Mouse (Mus musculus): ENCODE measurements around the gene Slc22a20. TPM values are rescaled to one million over a fixed set of nuclear protein-coding genes. Genes with fewer than 3 reads are reported as not detected.

The Slc22a20 gene
- total and polyA plus RNA-seq, 3 experiments: not detected

DNA sequence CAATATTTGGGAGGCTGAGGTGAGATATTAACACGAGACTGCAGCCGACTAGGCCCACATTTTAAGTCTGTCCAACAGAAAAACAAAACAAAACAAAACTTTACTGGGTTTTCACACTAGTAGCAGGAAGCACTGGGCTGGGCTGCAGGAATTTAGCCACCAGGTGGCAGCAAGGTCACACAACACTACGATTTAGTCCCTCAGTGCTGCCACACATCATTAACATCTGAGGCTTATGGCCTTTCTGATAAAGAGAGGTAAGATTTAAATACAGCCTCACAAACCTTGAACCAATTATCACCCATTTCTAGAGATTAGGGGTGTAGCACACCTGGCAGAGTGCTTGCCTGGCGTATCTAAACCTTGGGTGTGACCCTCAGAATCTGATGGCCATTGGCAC, 20.7 kb downstream of the Slc22a20 start:
- DNase-seq (ENCODE audit: low spot score) (peak; percentile 58), ATAC-seq (ENCODE audit: extremely low read depth, insufficient number of reproducible peaks, low FRiP score, poor library complexity, severe bottlenecking) (no peak)
- peaks cover 79% of the 10 kb centered on the region for H3K4me1 ChIP-seq (ENCODE audit: insufficient read depth, low read depth, low read length)
- H3K36me3 ChIP-seq (replicated peaks): peaks cover 18% of the 10 kb centered on the region
- H3K27me3 ChIP-seq (ENCODE audit: insufficient read depth, low read length): no peaks in the 10 kb centered on the region
- no peaks in the 10 kb centered on the region for H3K9me3 ChIP-seq (replicated peaks)
- H3K4me3 ChIP-seq (ENCODE audit: low read depth, low read length): no peak overlapping the region
- TF ChIP-seq CTCF (IDR thresholded peaks at IDR 0.05; ENCODE audit: low read depth, low read length) (peak; percentile 86), TAL1 (conservative IDR thresholded peaks at IDR 0.05; ENCODE audit: low read depth, low read length) (peak; percentile 36; the same call in 1 of the 2 replicates), POLR2AphosphoS5 (IDR thresholded peaks at IDR 0.05; ENCODE audit: insufficient replicate concordance, low read depth, low read length) (no peak)

DNA sequence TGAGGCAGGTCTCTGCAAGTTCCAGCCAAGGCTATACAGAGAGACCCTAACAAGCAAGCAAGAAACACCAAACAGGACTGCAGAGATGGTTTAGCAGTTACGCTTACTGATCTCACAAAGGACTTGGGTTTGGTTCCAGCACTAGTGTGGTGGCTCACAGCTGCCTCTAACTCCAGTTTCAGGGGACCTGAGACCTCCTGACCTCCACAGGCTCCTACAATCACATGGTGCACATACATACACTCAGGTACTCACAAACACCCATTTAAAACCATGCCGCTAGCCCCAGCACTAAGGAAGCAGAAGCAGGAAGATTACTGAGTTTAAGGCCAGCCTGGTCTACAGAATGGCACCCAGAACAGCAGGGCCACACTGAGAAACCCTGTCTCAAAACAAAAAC, 21.1 kb downstream of the Slc22a20 start:
- Histone ChIP-seq H3K4me3 (ENCODE audit: low read depth, low read length) (peak overlapping the region; percentile 80), H3K36me3 (replicated peaks) (peaks cover 19% of the 10 kb centered on the region), H3K4me1 (ENCODE audit: insufficient read depth, low read depth, low read length) (peaks cover 75% of the 10 kb centered on the region), H3K27me3 (ENCODE audit: insufficient read depth, low read length) (no peaks in the 10 kb centered on the region), H3K9me3 (replicated peaks) (no peaks in the 10 kb centered on the region)
- TF ChIP-seq GATA1 (IDR thresholded peaks at IDR 0.05; ENCODE audit: borderline replicate concordance, low read length): no peak
- no peak for TF ChIP-seq TAL1 (conservative IDR thresholded peaks at IDR 0.05; ENCODE audit: low read depth, low read length)
- no peak for TF ChIP-seq CTCF (IDR thresholded peaks at IDR 0.05; ENCODE audit: low read depth, low read length)
- no peak for TF ChIP-seq POLR2AphosphoS5 (IDR thresholded peaks at IDR 0.05; ENCODE audit: insufficient replicate concordance, low read depth, low read length)
- no peak for TF ChIP-seq GATA2 (IDR thresholded peaks at IDR 0.05; ENCODE audit: borderline replicate concordance, low read depth, low read length)
- no peak for DNase-seq (ENCODE audit: low spot score)
- no peak for ATAC-seq (ENCODE audit: extremely low read depth, insufficient number of reproducible peaks, low FRiP score, poor library complexity, severe bottlenecking)

DNA sequence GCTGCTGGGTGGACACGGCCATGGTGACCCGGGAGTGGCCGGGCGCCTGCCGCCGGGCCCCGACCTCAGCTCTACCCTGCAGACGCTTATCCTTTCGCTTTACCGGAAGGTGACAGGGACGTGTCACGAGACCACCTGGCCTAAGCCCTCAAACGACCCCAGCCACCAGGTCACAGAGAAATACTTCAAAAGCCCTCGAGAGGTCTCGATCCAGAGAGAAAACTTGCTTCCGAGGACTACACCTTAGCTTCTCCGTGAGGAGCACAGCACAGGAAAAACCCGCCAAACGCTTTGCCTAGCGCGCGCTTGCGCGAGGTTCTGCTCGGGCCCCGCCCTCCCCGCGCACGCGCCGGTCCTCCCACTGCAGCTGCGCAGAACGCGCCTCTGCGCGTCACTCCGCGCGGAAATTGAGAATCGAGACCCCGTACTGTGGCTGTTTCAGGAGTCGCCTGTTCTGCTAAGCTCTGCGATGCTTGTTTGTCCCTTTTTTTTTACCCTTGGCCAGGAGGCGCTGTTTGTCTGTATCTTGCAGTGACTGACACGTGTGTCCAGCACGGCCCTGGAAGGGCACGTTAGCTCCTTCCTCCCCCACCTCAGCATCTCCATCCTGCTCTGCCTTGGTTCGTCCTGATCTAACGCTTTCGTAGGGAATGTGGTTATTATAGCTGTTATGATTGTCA, 21.9 kb downstream of the Slc22a20 start, which contains the start of gene Pola2:
Gene Pola2, minus strand, starts transcription at position 320 of the 680 bp plus-strand sequence.
- peak within 1 kb of the TSS; percentile 80 for H3K4me3 ChIP-seq (ENCODE audit: low read depth, low read length)
- H3K9me3 ChIP-seq (replicated peaks): no peaks in the 10 kb centered on the region
- DNase-seq (ENCODE audit: low spot score) (peak; percentile 84), ATAC-seq (ENCODE audit: extremely low read depth, insufficient number of reproducible peaks, low FRiP score, poor library complexity, severe bottlenecking) (peak; percentile 16; the same call in 1 of the 2 replicates)
- H3K4me1 ChIP-seq (ENCODE audit: insufficient read depth, low read depth, low read length): peaks cover 69% of the 10 kb centered on the region
- no peaks in the 10 kb centered on the region for H3K27me3 ChIP-seq (ENCODE audit: insufficient read depth, low read length)
- H3K36me3 ChIP-seq (replicated peaks): peaks cover 26% of the 10 kb centered on the region
- TF ChIP-seq CTCF (IDR thresholded peaks at IDR 0.05; ENCODE audit: low read depth, low read length) (no peak), GATA2 (IDR thresholded peaks at IDR 0.05; ENCODE audit: borderline replicate concordance, low read depth, low read length) (no peak), TAL1 (conservative IDR thresholded peaks at IDR 0.05; ENCODE audit: low read depth, low read length) (no peak), POLR2AphosphoS5 (IDR thresholded peaks at IDR 0.05; ENCODE audit: insufficient replicate concordance, low read depth, low read length) (no peak), GATA1 (IDR thresholded peaks at IDR 0.05; ENCODE audit: borderline replicate concordance, low read length) (no peak)

DNA sequence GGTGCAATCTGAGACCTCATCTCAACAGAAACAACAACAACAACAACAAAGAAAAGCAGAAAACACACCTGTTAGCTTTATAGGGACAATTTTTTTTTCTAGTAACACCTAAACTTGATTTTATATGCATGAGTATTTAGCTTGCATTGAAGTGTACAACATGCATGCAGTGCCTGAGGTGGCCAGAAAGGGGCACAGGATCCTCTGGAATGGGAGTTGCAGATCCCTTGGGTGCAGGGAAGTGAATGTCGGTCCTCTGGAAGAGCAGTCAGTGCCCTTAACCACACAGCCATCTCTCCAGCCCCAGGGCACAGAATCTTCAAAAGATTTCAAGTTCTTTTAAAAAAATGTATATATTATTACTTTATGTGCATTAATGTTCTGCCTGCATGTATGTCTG, 23.3 kb downstream of the Slc22a20 start:
- Histone ChIP-seq H3K36me3 (replicated peaks) (peaks cover 40% of the 10 kb centered on the region), H3K4me1 (ENCODE audit: insufficient read depth, low read depth, low read length) (peaks cover 55% of the 10 kb centered on the region), H3K4me3 (ENCODE audit: low read depth, low read length) (peak overlapping the region; percentile 80), H3K27me3 (ENCODE audit: insufficient read depth, low read length) (no peaks in the 10 kb centered on the region), H3K9me3 (replicated peaks) (no peaks in the 10 kb centered on the region)
- no peak for TF ChIP-seq GATA2 (IDR thresholded peaks at IDR 0.05; ENCODE audit: borderline replicate concordance, low read depth, low read length)
- no peak for TF ChIP-seq GATA1 (IDR thresholded peaks at IDR 0.05; ENCODE audit: borderline replicate concordance, low read length)
- TF ChIP-seq POLR2AphosphoS5 (IDR thresholded peaks at IDR 0.05; ENCODE audit: insufficient replicate concordance, low read depth, low read length): no peak
- TF ChIP-seq CTCF (IDR thresholded peaks at IDR 0.05; ENCODE audit: low read depth, low read length): no peak
- no peak for DNase-seq (ENCODE audit: low spot score)
- ATAC-seq (ENCODE audit: extremely low read depth, insufficient number of reproducible peaks, low FRiP score, poor library complexity, severe bottlenecking): no peak

DNA sequence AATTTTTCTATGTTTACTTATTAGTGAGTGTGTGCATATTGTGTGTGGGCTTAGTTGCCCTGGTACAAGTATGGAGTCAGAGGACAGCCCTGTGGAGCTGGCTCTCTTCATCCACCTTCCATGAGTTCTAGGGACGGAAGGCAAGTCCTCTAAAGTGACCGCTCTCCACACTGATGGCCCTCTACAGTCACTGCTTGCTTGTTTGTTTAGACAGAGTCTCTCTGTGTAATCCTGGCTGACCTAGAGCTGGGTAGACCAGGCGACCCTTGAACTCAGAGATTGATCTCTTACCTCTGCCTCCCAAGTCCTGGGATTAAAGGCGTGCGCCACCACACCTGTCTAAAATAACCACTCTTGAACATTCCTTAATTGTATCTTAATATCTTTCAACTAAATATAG, 28.6 kb downstream of the Slc22a20 start:
- ATAC-seq (ENCODE audit: extremely low read depth, insufficient number of reproducible peaks, low FRiP score, poor library complexity, severe bottlenecking) (no peak), DNase-seq (ENCODE audit: low spot score) (no peak)
- Histone ChIP-seq H3K4me1 (ENCODE audit: insufficient read depth, low read depth, low read length) (peaks cover 23% of the 10 kb centered on the region), H3K4me3 (ENCODE audit: low read depth, low read length) (no peak overlapping the region), H3K9me3 (replicated peaks) (no peaks in the 10 kb centered on the region), H3K27me3 (ENCODE audit: insufficient read depth, low read length) (no peaks in the 10 kb centered on the region), H3K36me3 (replicated peaks) (peaks cover 92% of the 10 kb centered on the region)
- TF ChIP-seq CTCF (IDR thresholded peaks at IDR 0.05; ENCODE audit: low read depth, low read length) (no peak), GATA1 (IDR thresholded peaks at IDR 0.05; ENCODE audit: borderline replicate concordance, low read length) (no peak), TAL1 (conservative IDR thresholded peaks at IDR 0.05; ENCODE audit: low read depth, low read length) (no peak), GATA2 (IDR thresholded peaks at IDR 0.05; ENCODE audit: borderline replicate concordance, low read depth, low read length) (no peak), POLR2AphosphoS5 (IDR thresholded peaks at IDR 0.05; ENCODE audit: insufficient replicate concordance, low read depth, low read length) (no peak)

DNA sequence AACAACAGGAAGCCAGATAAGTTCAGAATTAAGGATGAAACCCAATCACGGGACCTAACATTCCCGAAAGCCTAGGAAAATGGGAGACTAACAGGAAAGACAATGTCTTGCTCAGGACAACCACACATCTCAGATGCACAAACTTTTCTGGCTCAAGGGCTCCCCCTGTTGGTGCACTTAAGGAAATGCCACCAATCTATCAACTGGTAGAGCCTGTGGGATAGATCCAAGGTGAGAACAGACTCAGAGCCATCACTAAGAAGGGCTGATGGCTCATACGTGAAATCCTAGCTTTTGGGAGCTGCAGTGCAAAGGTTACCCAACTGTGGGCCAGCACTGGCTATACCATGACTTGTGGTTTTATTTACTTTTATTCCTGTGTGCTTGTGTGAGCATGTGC, 29.3 kb downstream of the Slc22a20 start:
- no peaks in the 10 kb centered on the region for H3K9me3 ChIP-seq (replicated peaks)
- peaks cover 96% of the 10 kb centered on the region for H3K36me3 ChIP-seq (replicated peaks)
- no peaks in the 10 kb centered on the region for H3K27me3 ChIP-seq (ENCODE audit: insufficient read depth, low read length)
- peak; percentile 64 for DNase-seq (ENCODE audit: low spot score)
- no peak overlapping the region for H3K4me3 ChIP-seq (ENCODE audit: low read depth, low read length)
- ATAC-seq (ENCODE audit: extremely low read depth, insufficient number of reproducible peaks, low FRiP score, poor library complexity, severe bottlenecking): no peak
- peaks cover 19% of the 10 kb centered on the region for H3K4me1 ChIP-seq (ENCODE audit: insufficient read depth, low read depth, low read length)
- TF ChIP-seq CTCF (IDR thresholded peaks at IDR 0.05; ENCODE audit: low read depth, low read length): peak; percentile 80
- no peak for TF ChIP-seq TAL1 (conservative IDR thresholded peaks at IDR 0.05; ENCODE audit: low read depth, low read length)
